Mouse (Mus musculus): Measurements from ENCODE around the gene Zbtb17.

The Zbtb17 gene

GRCm38 (mm10) chr4:141444451-141445327, at the start of gene Zbtb17:
Gene Zbtb17 (plus strand): TSS chr4:141444654.
- DNase-seq (ENCODE audit: extremely low spot score, low read depth, low spot score) = peak; percentile 53

GRCm38 (mm10) chr4:141394751-141395150, 49.7 kb upstream of the Zbtb17 start:
- no peak for DNase-seq (ENCODE audit: extremely low spot score, low read depth, low spot score)

GRCm38 (mm10) chr4:141397861-141398260, 46.6 kb upstream of the Zbtb17 start:
- no peak for DNase-seq (ENCODE audit: extremely low spot score, low read depth, low spot score)

- DNase-seq (ENCODE audit: extremely low spot score, low read depth, low spot score) = no peak
These were observed 45.9 kb upstream of the Zbtb17 start, which contains the start of gene Clcnka for GRCm38 (mm10) chr4:141398545-141398944. Gene Clcnka (minus strand): TSS chr4:141398724.

GRCm38 (mm10) chr4:141400171-141400570, 44.3 kb upstream of the Zbtb17 start:
- DNase-seq (ENCODE audit: extremely low spot score, low read depth, low spot score) = no peak

- peak; percentile 41 for DNase-seq (ENCODE audit: extremely low spot score, low read depth, low spot score)
These were observed 39.7 kb upstream of the Zbtb17 start for GRCm38 (mm10) chr4:141404518-141405313.

GRCm38 (mm10) chr4:141405314-141405622, 39.2 kb upstream of the Zbtb17 start:
- DNase-seq (ENCODE audit: extremely low spot score, low read depth, low spot score) = no peak

- DNase-seq (ENCODE audit: extremely low spot score, low read depth, low spot score) = no peak
These were observed 37.7 kb upstream of the Zbtb17 start for GRCm38 (mm10) chr4:141406516-141407299.

GRCm38 (mm10) chr4:141408577-141408976, 35.9 kb upstream of the Zbtb17 start:
- no peak for DNase-seq (ENCODE audit: extremely low spot score, low read depth, low spot score)

GRCm38 (mm10) chr4:141411430-141411992, 32.9 kb upstream of the Zbtb17 start:
- no peak for DNase-seq (ENCODE audit: extremely low spot score, low read depth, low spot score)

- DNase-seq (ENCODE audit: extremely low spot score, low read depth, low spot score) = no peak
These were observed 28.5 kb upstream of the Zbtb17 start, which contains the start of gene Clcnkb for GRCm38 (mm10) chr4:141415924-141416323. Gene Clcnkb (minus strand): TSS chr4:141416014.

GRCm38 (mm10) chr4:141419398-141420191, 24.9 kb upstream of the Zbtb17 start:
- no peak for DNase-seq (ENCODE audit: extremely low spot score, low read depth, low spot score)

- DNase-seq (ENCODE audit: extremely low spot score, low read depth, low spot score) = no peak
These were observed 24.1 kb upstream of the Zbtb17 start, which contains the start of gene Hspb7 for GRCm38 (mm10) chr4:141420192-141420829. Gene Hspb7 (plus strand): TSS chr4:141420779.

- no peak for DNase-seq (ENCODE audit: extremely low spot score, low read depth, low spot score)
These were observed 23.6 kb upstream of the Zbtb17 start for GRCm38 (mm10) chr4:141420886-141421285.

- no peak for DNase-seq (ENCODE audit: extremely low spot score, low read depth, low spot score)
These were observed 23.0 kb upstream of the Zbtb17 start for GRCm38 (mm10) chr4:141421423-141421822.

- DNase-seq (ENCODE audit: extremely low spot score, low read depth, low spot score) = no peak
These were observed 21.6 kb upstream of the Zbtb17 start for GRCm38 (mm10) chr4:141422841-141423240.

GRCm38 (mm10) chr4:141423288-141423687, 21.2 kb upstream of the Zbtb17 start:
- no peak for DNase-seq (ENCODE audit: extremely low spot score, low read depth, low spot score)

- no peak for DNase-seq (ENCODE audit: extremely low spot score, low read depth, low spot score)
These were observed 20.6 kb upstream of the Zbtb17 start for GRCm38 (mm10) chr4:141423691-141424431.

Data from hindlimb bud, embryonic 11.5 days (tissue).